Mouse (Mus musculus): ENCODE measurements around the gene Btbd9. TPM values are rescaled to one million over a fixed set of nuclear protein-coding genes. Genes with fewer than 3 reads are reported as not detected.

The Btbd9 gene
- polyA plus RNA-seq, 1 experiment = 80.3 TPM

GRCm38 (mm10) chr17:30261307-30261982, 314.8 kb downstream of the Btbd9 start:
- Histone ChIP-seq H3K4me1 (peaks cover 48% of the 10 kb centered on the region), H3K9me3 (no peaks in the 10 kb centered on the region), H3K36me3 (replicated peaks; ENCODE audit: low read length) (peaks cover 12% of the 10 kb centered on the region), H3K27me3 (replicated peaks) (no peaks in the 10 kb centered on the region), H3K4me3 (replicated peaks) (no peak overlapping the region)
- TF ChIP-seq GATA1 (IDR thresholded peaks at IDR 0.05; ENCODE audit: borderline replicate concordance, low read length) (no peak), FLI1 (IDR thresholded peaks at IDR 0.05; ENCODE audit: low read length) (no peak)

- Histone ChIP-seq H3K4me3 (replicated peaks) (no peak overlapping the region), H3K9me3 (no peaks in the 10 kb centered on the region), H3K27me3 (replicated peaks) (no peaks in the 10 kb centered on the region), H3K36me3 (replicated peaks; ENCODE audit: low read length) (peaks cover 15% of the 10 kb centered on the region), H3K4me1 (peaks cover 42% of the 10 kb centered on the region)
- TF ChIP-seq FLI1 (IDR thresholded peaks at IDR 0.05; ENCODE audit: low read length) (no peak), GATA1 (IDR thresholded peaks at IDR 0.05; ENCODE audit: borderline replicate concordance, low read length) (no peak)
Observed at GRCm38 (mm10) chr17:30260641-30261306, 315.5 kb downstream of the Btbd9 start.

DNA sequence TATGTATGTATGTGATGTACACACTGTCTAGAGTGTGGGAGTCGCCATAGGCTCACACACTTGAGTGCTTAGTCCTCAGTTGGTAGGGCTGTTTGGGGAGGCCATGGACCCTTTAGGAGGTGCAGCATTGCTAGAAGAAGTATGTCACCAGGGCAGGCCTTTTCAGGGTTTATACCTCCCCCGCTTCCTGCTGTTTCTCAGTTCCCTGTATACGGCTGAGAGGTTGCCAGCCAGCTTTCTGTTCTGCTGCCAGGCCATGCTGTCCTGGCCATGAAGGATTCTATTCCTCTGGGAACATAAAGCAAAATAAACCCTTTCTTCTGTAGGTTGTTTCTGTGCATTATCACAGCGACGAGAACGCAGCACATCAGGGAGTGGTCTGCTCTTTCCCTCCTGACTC, 316.4 kb downstream of the Btbd9 start:
- Histone ChIP-seq H3K27me3 (replicated peaks) (no peaks in the 10 kb centered on the region), H3K4me1 (peaks cover 33% of the 10 kb centered on the region), H3K36me3 (replicated peaks; ENCODE audit: low read length) (peaks cover 16% of the 10 kb centered on the region), H3K4me3 (replicated peaks) (no peak overlapping the region), H3K9me3 (no peaks in the 10 kb centered on the region)
- TF ChIP-seq FLI1 (IDR thresholded peaks at IDR 0.05; ENCODE audit: low read length) = no peak
- no peak for TF ChIP-seq GATA1 (IDR thresholded peaks at IDR 0.05; ENCODE audit: borderline replicate concordance, low read length)

- Histone ChIP-seq H3K27me3 (replicated peaks) (no peaks in the 10 kb centered on the region), H3K36me3 (replicated peaks; ENCODE audit: low read length) (peaks cover 15% of the 10 kb centered on the region), H3K9me3 (no peaks in the 10 kb centered on the region), H3K4me3 (replicated peaks) (no peak overlapping the region), H3K4me1 (peaks cover 27% of the 10 kb centered on the region)
- TF ChIP-seq FLI1 (IDR thresholded peaks at IDR 0.05; ENCODE audit: low read length) (no peak), GATA1 (IDR thresholded peaks at IDR 0.05; ENCODE audit: borderline replicate concordance, low read length) (no peak)
Observed at GRCm38 (mm10) chr17:30258480-30258879, 317.8 kb downstream of the Btbd9 start.

GRCm38 (mm10) chr17:30255928-30256560, 320.2 kb downstream of the Btbd9 start:
- no peak for TF ChIP-seq FLI1 (IDR thresholded peaks at IDR 0.05; ENCODE audit: low read length)
- TF ChIP-seq GATA1 (IDR thresholded peaks at IDR 0.05; ENCODE audit: borderline replicate concordance, low read length) = no peak
- peaks cover 15% of the 10 kb centered on the region for H3K36me3 ChIP-seq (replicated peaks; ENCODE audit: low read length)
- H3K4me3 ChIP-seq (replicated peaks) = no peak overlapping the region
- peaks cover 16% of the 10 kb centered on the region for H3K4me1 ChIP-seq
- no peaks in the 10 kb centered on the region for H3K9me3 ChIP-seq
- no peaks in the 10 kb centered on the region for H3K27me3 ChIP-seq (replicated peaks)

DNA sequence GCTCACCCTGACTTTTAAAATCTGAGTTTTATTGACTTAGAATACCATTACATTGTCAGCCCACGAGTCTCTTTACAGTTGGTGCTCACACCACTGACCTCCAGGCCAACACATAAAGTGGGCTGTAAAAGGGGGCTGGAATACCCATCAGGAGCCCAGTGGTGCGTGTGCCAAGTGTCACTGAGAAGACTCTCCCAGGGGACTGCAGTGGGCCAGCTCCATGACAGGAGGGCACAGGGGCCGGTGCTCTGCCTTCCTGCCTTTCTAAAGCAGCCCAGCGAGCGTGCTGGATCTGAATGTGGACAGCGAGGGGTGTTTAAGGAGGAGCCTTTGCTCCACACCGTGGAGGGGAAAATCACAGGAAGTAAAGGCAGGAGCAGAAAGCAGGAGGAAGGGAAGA, 322.4 kb downstream of the Btbd9 start:
- no peaks in the 10 kb centered on the region for H3K4me1 ChIP-seq
- H3K9me3 ChIP-seq = no peaks in the 10 kb centered on the region
- TF ChIP-seq FLI1 (IDR thresholded peaks at IDR 0.05; ENCODE audit: low read length) (no peak), GATA1 (IDR thresholded peaks at IDR 0.05; ENCODE audit: borderline replicate concordance, low read length) (no peak)
- H3K27me3 ChIP-seq (replicated peaks) = no peaks in the 10 kb centered on the region
- H3K36me3 ChIP-seq (replicated peaks; ENCODE audit: low read length) = peaks cover 15% of the 10 kb centered on the region
- H3K4me3 ChIP-seq (replicated peaks) = no peak overlapping the region

DNA sequence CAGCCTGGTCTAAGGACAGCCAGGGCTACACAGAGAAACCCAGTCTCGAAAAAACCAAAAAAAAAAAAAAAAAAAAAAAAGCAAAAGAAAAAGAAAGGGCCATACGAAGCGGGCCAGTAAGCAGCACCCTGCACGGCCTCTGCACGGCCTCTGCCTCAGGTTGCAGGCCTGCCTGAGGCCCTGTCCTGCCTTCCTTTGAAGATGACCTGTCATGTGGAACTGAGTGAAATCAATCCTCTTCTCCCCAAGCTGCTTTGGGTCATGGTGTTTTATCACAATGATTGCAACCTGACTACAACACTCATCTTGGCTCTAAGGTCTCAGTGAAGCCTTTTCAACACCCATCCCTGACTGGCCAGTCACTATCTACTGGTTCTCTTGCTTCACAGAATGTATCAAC, 323.3 kb downstream of the Btbd9 start:
- Histone ChIP-seq H3K4me3 (replicated peaks) (no peak overlapping the region), H3K27me3 (replicated peaks) (no peaks in the 10 kb centered on the region), H3K4me1 (no peaks in the 10 kb centered on the region), H3K9me3 (no peaks in the 10 kb centered on the region), H3K36me3 (replicated peaks; ENCODE audit: low read length) (peaks cover 14% of the 10 kb centered on the region)
- TF ChIP-seq FLI1 (IDR thresholded peaks at IDR 0.05; ENCODE audit: low read length) (no peak), GATA1 (IDR thresholded peaks at IDR 0.05; ENCODE audit: borderline replicate concordance, low read length) (no peak)

- Histone ChIP-seq H3K9me3 (no peaks in the 10 kb centered on the region), H3K27me3 (replicated peaks) (no peaks in the 10 kb centered on the region), H3K36me3 (replicated peaks; ENCODE audit: low read length) (no peaks in the 10 kb centered on the region), H3K4me1 (peaks cover 13% of the 10 kb centered on the region; the same call in 1 of the 2 replicates), H3K4me3 (replicated peaks) (no peak overlapping the region)
- TF ChIP-seq GATA1 (IDR thresholded peaks at IDR 0.05; ENCODE audit: borderline replicate concordance, low read length) (no peak), FLI1 (IDR thresholded peaks at IDR 0.05; ENCODE audit: low read length) (no peak)
Observed at GRCm38 (mm10) chr17:30245308-30245706, 331.0 kb downstream of the Btbd9 start.

- Histone ChIP-seq H3K9me3 (no peaks in the 10 kb centered on the region), H3K4me3 (replicated peaks) (peak overlapping the region; percentile 20), H3K36me3 (replicated peaks; ENCODE audit: low read length) (no peaks in the 10 kb centered on the region), H3K4me1 (peaks cover 13% of the 10 kb centered on the region; the same call in 1 of the 2 replicates), H3K27me3 (replicated peaks) (no peaks in the 10 kb centered on the region)
- no peak for TF ChIP-seq GATA1 (IDR thresholded peaks at IDR 0.05; ENCODE audit: borderline replicate concordance, low read length)
- TF ChIP-seq FLI1 (IDR thresholded peaks at IDR 0.05; ENCODE audit: low read length) = no peak
Observed at GRCm38 (mm10) chr17:30244651-30245307, 331.5 kb downstream of the Btbd9 start.

All from megakaryocyte, embryonic 14.5 days (primary cell).